Mouse (Mus musculus) liver, adult 10 weeks (tissue): Measurements from ENCODE around the gene Atf4. TPM values are rescaled to one million over a fixed set of nuclear protein-coding genes. Genes with fewer than 3 reads are reported as not detected.

ENCODE experiments used
- polyA plus RNA-seq: library from polyadenylated mRNA; stranded (reverse); fragments of 350-450 nt; fragmentation: Illumina TruSeq; extraction: RNeasy Lipid Tissue Mini Kit (QIAGEN cat#74804); gene quantifications from one replicate; pipeline ENCODE4 v1.2.3, GENCODE M21; 2014; ENCODE audit warnings: low read depth, low replicate concordance

Gene Atf4
- polyA plus RNA-seq: 74.6 TPM

GRCm38 (mm10) chr15:80254847-80255645 lies at the start of gene Atf4:
TSS of gene Atf4 (plus strand) at chr15:80255184.

GRCm38 (mm10) chr15:80233733-80234509 lies 21.1 kb upstream of the Atf4 start, which contains the start of gene Mief1:
TSS of gene Mief1 (plus strand) at chr15:80234018.

GRCm38 (mm10) chr15:80235535-80235934 lies 19.4 kb upstream of the Atf4 start, which contains the start of gene AC140267.1:
TSS of gene AC140267.1 (plus strand) at chr15:80235835.

GRCm38 (mm10) chr15:80263610-80264575 lies 8.9 kb downstream of the Atf4 start, which contains the start of gene Rps19bp1:
TSS of gene Rps19bp1 (minus strand) at chr15:80264315.

DNA sequence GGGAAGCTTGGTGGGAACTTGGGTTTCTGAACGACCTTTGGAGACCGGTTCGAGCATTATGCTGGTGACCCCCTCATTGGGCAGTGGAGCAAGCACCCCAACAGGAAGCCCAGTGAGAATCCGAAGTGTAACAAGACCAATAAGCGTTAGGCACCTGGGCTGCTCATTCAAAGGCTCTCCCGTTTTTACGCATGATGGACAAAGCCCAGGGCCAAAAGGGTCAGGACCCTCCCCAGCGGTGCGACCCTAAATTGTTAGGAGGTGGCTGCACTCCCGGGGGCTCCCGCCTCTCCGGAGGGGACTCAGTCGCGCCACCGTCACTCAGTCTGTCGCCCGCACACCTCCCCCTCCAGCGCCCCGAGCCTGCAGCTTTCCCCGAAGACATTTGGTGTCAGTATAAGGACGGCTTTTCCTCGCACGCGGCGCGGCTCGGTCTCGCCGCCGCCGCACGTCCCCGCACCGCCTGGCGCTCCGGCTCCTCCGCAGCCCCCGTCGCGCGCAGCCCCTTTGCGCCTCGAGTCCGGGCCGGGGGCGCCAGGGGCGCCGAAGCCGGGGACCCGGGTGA lies 31.9 kb downstream of the Atf4 start, which contains the start of gene Cacna1i:
Gene Cacna1i (plus strand): TSS at position 388 of the 565 bp plus-strand sequence.

Other genes with a start within 250 kb of the Atf4 start
- not detected for gene Pdgfb, start 240.2 kb upstream of the Atf4 start, polyA plus RNA-seq
- 0.08 TPM for gene Syngr1, start 163.8 kb upstream of the Atf4 start, polyA plus RNA-seq
- 108 TPM for gene Rpl3, start 163.3 kb upstream of the Atf4 start, polyA plus RNA-seq
- gene Tab1, start 122.1 kb upstream of the Atf4 start, polyA plus RNA-seq: 0.13 TPM
- 0.13 TPM for gene Mgat3, start 81.5 kb upstream of the Atf4 start, polyA plus RNA-seq
- gene Mief1, start 21.2 kb upstream of the Atf4 start, polyA plus RNA-seq: 13.3 TPM
- not detected for gene AC140267.1, start 19.3 kb upstream of the Atf4 start, polyA plus RNA-seq
- 5.9 TPM for gene Rps19bp1, start 9.1 kb downstream of the Atf4 start, polyA plus RNA-seq
- gene Cacna1i, start 32.1 kb downstream of the Atf4 start, polyA plus RNA-seq: not detected